Mouse (Mus musculus) thymus, adult 2 months (tissue): ENCODE measurements at regions not wholly inside any gene's neighbourhood (a gene's known extent, or its start where the extent isn't known, plus 50 kb on each side); places are given as distances from the start of the nearest gene placed in this dataset.

Experiments used
- DNase-seq: peaks from one replicate; pipeline ENCODE4 v3.0.0; 2021
- H3K27ac ChIP-seq: fragments of 200-500 bp; 2 replicates; pipeline ENCODE4 v1.5.1; 2012; ENCODE audit warnings: low read length, control low read depth; ENCODE audit not compliant: control insufficient read depth, insufficient read depth
- H3K27me3 ChIP-seq: fragments of 200-500 bp; 2 replicates; pipeline ENCODE4 v1.6.1; 2012; ENCODE audit warnings: mild to moderate bottlenecking, low read length, moderate library complexity, mixed read lengths; ENCODE audit not compliant: control insufficient read depth, insufficient read depth
- H3K36me3 ChIP-seq: fragments of 200-500 bp; 2 replicates; pipeline ENCODE4 v1.6.1; 2012; ENCODE audit warnings: mild to moderate bottlenecking, low read length, moderate library complexity; ENCODE audit not compliant: control insufficient read depth, insufficient read depth
- H3K4me1 ChIP-seq: fragments of 200-500 bp; replicated peaks from 2 replicates; pipeline ENCODE4 v1.6.1; 2012; ENCODE audit warnings: low read length; ENCODE audit not compliant: control insufficient read depth, insufficient read depth
- H3K4me3 ChIP-seq: fragments of 200-500 bp; 2 replicates; pipeline ENCODE4 v1.5.1; 2012; ENCODE audit warnings: mild to moderate bottlenecking, low read length, control low read depth, moderate library complexity; ENCODE audit not compliant: control insufficient read depth, insufficient read depth
- CTCF ChIP-seq: fragments of 200-500 bp; IDR thresholded peaks from 2 replicates; pipeline ENCODE4 v1.5.1; 2012; ENCODE audit warnings: mild to moderate bottlenecking, control low read depth, low read length, moderate library complexity, borderline replicate concordance; ENCODE audit not compliant: control insufficient read depth, poor library complexity, insufficient read depth; ENCODE audit errors: extremely low read depth
- POLR2A ChIP-seq: fragments of 200-500 bp; IDR thresholded peaks from 2 replicates; pipeline ENCODE4 v1.6.1; 2012; ENCODE audit warnings: mild to moderate bottlenecking, low read length, control low read depth, moderate library complexity; ENCODE audit not compliant: control insufficient read depth, poor library complexity, insufficient read depth; ENCODE audit errors: extremely low read depth
- WGBS: fragments of 180-500 bp; shearing (Covaris S2); methylation state at CpG from one replicate; pipeline ENCODE4 v1.1.7; 2018; 5-methylcytosine and 5-hydroxymethylcytosine counted together

DNA sequence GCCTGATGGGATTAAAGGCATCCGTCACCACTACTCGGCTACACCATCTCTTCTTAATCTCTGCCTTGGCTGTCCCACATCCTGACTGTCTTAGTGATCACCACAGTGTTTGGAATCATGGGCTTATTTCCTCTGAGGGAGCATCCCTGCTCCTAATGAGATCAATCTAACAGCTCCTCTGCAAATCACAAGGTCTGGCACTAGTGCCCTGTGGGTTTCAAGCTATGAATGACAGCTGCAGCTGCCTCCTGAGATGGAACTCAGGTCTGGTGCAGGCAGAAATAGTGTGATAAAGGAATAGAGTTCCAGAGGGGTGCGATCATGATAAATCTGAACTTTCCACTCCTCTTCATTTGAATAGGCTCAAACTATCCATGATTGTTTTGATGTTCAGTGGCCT lies 330.2 kb upstream of the Gm10131 start:
- Histone ChIP-seq H3K4me3 (no peak overlapping the region), H3K4me1 (no peaks in the 10 kb centered on the region), H3K27me3 (no peaks in the 10 kb centered on the region), H3K36me3 (no peaks in the 10 kb centered on the region), H3K27ac (no peak overlapping the region)
- 87% methylated on average over 3 of the region's 3 CpGs for WGBS
- no peak for DNase-seq
- TF ChIP-seq POLR2A (no peak), CTCF (no peak)

DNA sequence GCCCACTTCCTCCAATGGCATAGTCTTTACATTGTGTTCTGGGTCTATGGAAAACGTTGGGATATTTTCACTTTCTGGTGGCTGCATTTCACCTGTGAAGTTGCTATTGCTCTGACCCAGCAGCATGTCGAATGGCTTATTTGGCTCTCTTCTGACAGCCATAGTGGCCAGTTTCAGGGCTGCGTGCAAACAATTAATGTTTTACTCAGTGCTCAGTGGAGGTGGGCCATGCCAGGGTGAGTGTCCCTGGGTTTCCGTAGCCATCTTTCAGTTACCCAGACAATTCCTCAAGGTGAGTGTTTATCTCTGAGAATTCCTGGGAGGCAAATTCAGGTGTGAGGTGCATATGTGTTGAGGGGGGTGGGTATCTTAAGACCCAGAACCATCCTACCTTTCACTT lies 329.2 kb upstream of the Gm10131 start:
- no peaks in the 10 kb centered on the region for H3K27me3 ChIP-seq
- no peak for TF ChIP-seq CTCF
- TF ChIP-seq POLR2A: no peak
- WGBS: 90% methylated on average over 4 of the region's 4 CpGs
- no peaks in the 10 kb centered on the region for H3K36me3 ChIP-seq
- DNase-seq: no peak
- H3K4me1 ChIP-seq: no peaks in the 10 kb centered on the region
- H3K4me3 ChIP-seq: no peak overlapping the region
- no peak overlapping the region for H3K27ac ChIP-seq

DNA sequence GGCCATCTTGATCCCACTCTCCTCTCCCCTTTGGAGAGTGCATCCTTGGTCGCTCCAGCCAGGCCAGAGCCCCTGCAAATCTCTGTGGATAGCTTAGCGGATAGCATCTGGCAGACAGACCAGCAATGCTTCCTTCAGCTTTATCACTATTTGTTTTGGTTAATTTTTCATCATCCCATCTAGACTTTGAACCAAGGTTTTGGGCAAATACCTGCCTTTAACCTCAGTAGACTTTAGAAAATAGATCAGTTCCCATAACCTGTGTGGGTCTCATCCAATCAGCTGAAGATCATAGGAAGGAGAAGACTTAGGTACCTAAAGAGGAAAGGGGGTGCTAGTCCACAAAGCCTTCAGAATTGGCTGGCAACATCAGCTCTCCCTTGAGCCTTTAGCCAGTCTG lies 327.2 kb upstream of the Gm10131 start:
- Histone ChIP-seq H3K36me3 (no peaks in the 10 kb centered on the region), H3K27ac (no peak overlapping the region), H3K4me3 (no peak overlapping the region), H3K4me1 (no peaks in the 10 kb centered on the region), H3K27me3 (no peaks in the 10 kb centered on the region)
- no peak for DNase-seq
- TF ChIP-seq CTCF (no peak), POLR2A (no peak)
- WGBS: 94% methylated on average over 2 of the region's 2 CpGs

DNA sequence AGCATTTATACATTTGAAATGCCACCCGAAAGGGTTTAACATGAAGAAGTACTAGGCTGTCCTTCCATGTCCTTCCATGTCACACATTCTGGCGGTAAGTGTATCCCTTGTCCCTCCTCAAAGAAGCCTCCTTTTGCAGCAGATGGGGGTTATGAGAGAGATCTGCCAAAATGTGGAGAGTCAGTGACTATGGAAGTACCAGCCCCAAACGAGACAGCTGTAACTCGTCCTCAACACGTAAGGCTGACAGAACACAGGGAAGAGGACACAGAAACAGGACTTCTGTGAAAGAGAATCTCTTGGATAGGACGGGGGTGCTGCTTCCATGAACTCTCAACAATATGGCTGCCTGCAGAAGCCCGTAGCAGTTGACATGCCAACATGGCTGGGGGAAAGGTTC lies 320.4 kb upstream of the Gm10131 start:
- no peak overlapping the region for H3K4me3 ChIP-seq
- DNase-seq: no peak
- H3K4me1 ChIP-seq: no peaks in the 10 kb centered on the region
- no peaks in the 10 kb centered on the region for H3K36me3 ChIP-seq
- 95% methylated on average over 7 of the region's 7 CpGs for WGBS
- H3K27me3 ChIP-seq: no peaks in the 10 kb centered on the region
- H3K27ac ChIP-seq: no peak overlapping the region
- TF ChIP-seq POLR2A (no peak), CTCF (no peak)

DNA sequence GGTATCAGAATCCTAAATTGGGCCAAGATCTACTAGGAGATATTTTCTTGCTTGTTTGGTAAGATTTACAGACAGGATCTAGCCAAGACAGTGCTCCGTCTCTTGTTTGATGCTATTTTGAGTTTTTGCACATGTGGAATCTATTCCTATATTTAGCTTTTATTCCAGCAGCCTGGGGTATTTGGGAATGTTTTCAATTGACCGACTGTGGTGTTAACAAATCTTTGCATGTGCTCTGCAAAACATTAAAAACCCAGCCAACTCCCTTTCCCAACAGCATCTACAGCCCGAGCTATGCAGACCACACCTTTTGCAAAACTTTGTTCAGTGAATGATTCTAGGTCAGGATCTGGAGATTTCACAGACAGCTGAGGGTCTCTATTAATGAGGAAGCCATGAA lies 317.7 kb upstream of the Gm10131 start:
- Histone ChIP-seq H3K27me3 (no peaks in the 10 kb centered on the region), H3K4me3 (no peak overlapping the region), H3K27ac (no peak overlapping the region), H3K36me3 (no peaks in the 10 kb centered on the region), H3K4me1 (no peaks in the 10 kb centered on the region)
- WGBS: 94% methylated on average over 3 of the region's 3 CpGs
- TF ChIP-seq POLR2A (no peak), CTCF (no peak)
- DNase-seq: no peak

DNA sequence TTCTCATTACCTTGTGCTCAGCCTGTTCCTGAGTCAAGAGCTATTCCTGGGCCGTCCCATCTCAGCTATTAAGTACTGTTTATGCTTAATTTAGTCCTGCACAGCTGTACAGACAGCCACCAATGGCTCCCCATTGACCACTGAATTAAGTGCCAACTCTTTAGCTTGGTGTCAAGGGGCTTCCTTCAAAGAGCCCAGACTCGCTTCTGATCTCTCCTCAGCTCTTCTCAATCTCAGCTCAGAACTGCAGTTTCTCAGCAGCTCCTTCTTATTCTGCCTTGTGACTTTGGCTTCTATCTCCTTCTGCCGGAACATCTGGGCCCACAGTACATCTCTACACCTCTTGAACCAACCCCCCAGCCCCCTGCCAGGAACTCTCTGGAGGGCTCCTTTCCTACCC lies 290.0 kb upstream of the Gm10131 start:
- TF ChIP-seq POLR2A (no peak), CTCF (no peak)
- Histone ChIP-seq H3K27ac (no peak overlapping the region), H3K4me3 (no peak overlapping the region), H3K4me1 (peaks cover 17% of the 10 kb centered on the region), H3K27me3 (no peaks in the 10 kb centered on the region), H3K36me3 (no peaks in the 10 kb centered on the region)
- no peak for DNase-seq
- 91% methylated on average over 3 of the region's 3 CpGs for WGBS

DNA sequence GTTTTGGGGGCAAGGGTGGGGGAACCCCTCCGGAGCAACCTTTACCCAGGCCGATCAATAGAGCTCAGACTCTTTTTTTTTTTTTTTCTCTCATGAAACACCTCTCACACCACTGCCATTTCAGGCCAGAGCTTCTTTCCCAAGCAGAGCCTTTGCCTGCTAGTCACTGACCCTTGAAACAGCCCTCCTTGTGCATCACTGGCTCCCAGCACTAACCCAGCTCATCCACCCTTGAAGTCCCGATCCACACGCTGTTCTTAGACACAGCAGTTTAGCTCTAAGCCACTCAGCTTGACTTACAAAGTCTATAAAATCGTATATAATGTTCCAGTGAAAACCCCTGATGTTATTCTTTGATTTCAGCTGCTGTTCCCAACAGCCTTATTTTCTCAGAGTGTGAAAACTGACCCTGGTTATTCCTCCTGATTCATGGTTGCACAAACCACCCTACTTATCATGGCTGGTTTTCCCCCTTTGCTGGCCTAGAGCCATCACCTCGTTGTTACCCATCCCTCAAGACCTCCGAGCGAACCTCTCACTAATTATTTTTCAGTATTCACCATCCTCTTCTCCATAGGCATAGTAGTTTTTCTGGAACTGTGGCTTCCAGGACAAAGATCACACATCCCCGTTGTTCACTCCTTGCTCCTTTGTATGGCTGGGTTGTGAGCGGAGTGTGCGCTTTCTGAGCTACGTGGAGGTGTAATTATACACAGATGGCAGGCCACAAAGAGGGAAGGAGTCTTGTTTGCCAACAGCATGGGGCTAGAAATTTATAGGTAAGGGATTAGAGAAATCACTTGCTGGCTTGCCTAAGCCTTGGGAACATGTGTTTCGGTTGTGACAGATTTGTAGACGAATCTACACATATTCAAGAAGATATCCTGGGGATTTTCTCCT lies 287.6 kb upstream of the Gm10131 start:
- H3K36me3 ChIP-seq: no peaks in the 10 kb centered on the region
- H3K4me3 ChIP-seq: no peak overlapping the region
- peaks cover 17% of the 10 kb centered on the region for H3K4me1 ChIP-seq
- no peak overlapping the region for H3K27ac ChIP-seq
- DNase-seq: no peak
- no peak for TF ChIP-seq CTCF
- no peak for TF ChIP-seq POLR2A
- H3K27me3 ChIP-seq: no peaks in the 10 kb centered on the region
- 94% methylated on average over 14 of the region's 14 CpGs for WGBS
